8 mouse cellular contexts compared by ENCODE assay signal in the genomic region with DNA sequence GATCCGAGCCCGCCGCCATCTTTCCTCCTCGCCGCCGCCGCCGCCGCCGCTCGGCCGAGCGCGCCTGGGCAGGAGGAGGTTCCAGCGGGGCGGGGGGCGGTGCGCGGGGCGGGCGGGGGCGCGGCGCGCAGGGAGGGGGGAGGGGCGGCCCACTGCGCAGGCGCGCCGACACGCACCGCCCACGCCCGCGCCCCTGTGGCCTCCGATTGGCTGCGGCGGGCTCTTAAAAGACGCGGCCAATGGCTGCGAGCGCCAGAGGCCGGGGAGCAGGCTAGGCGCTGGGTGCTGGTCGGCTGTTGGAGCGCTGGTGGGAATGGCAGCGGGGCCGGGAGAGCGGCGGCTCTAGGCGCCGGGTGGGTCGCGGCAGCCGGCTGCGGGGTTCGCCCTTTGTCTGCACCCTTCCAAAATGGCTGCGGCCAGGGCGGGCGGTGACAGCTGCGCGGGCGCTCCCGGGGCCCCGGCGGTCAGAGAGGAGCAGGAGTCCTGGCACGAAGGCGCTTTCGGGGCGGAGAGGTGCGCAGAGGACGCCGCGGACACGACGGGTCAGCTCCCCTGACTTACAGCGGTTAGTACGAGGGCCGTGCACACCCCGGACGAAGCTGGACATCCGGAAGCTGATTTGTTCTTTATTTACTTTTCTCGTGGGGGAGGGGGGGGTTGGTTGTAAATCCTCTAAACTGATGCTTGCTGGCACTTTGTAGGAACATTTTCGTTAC. TPM values are rescaled to one million over a fixed set of nuclear protein-coding genes. Genes with fewer than 3 reads are reported as not detected.
DNase-seq lines count a peak whose midpoint lies in the region; ATAC-seq lines count a peak whose summit lies in the region.

Gene Taf4, minus strand, starts transcription at position 19 of the 716 bp plus-strand sequence.

- no peaks in the 10 kb centered on the region for H3K27me3 ChIP-seq in intestine, embryonic 16.5 days (replicated peaks; ENCODE audit: control insufficient read depth, insufficient read depth, low read length)
- no peaks in the 10 kb centered on the region for H3K27me3 ChIP-seq in midbrain, embryonic 10.5 days (ENCODE audit: low read depth, poor library complexity, severe bottlenecking)

- peak within 1 kb of the TSS; percentile 96 for H3K9ac ChIP-seq in intestine, embryonic 16.5 days (ENCODE audit: low read depth, low read length)

- no peaks in the 10 kb centered on the region for H3K9me3 ChIP-seq in intestine, embryonic 16.5 days (ENCODE audit: control insufficient read depth, low read length)
- no peaks in the 10 kb centered on the region for H3K9me3 ChIP-seq in midbrain, embryonic 10.5 days (replicated peaks)

- peak within 1 kb of the TSS; percentile 95 for H3K4me2 ChIP-seq in intestine, embryonic 16.5 days (ENCODE audit: low read depth, low read length)

- intact Hi-C loops in gastrocnemius, postnatal 36 days (cut with DNase I): loop anchor here (2.0 to 10.0 kb wide), 3 partner anchors 48 to 278 kb away; partner anchors contain the start of genes Lsm14b, Psma7, Rps21 and Ss18l1
- intact Hi-C loops in left cerebral cortex, postnatal 36 days (cut with DNase I): loop anchor here (1.0 to 10.0 kb wide), 4 partner anchors 48 to 278 kb away; partner anchors contain the start of genes Lsm14b, Psma7, Rps21 and Ss18l1

- DNase-seq in adrenal gland, adult 2 months: peak; percentile 93
- DNase-seq in embryo, embryonic 11 days: peak; percentile 92
- DNase-seq in gastrocnemius, postnatal 36 days: peak; percentile 84 to 92
- DNase-seq in left cerebral cortex, postnatal 36 days (ENCODE audit: low spot score in 2 of 2): peak; percentile 91
- DNase-seq in midbrain, embryonic 10.5 days (ENCODE audit: low spot score): peak; percentile 92
- DNase-seq in right cerebral cortex, postnatal 36 days (ENCODE audit: low spot score in 2 of 2): peak; percentile 78 to 82
- DNase-seq in yolk sac, embryonic 10.5 days (ENCODE audit: low spot score): peak; percentile 92

- under 1% methylated on average over 60 of the region's 84 CpGs for WGBS in intestine, embryonic 16.5 days
- WGBS in midbrain, embryonic 10.5 days: under 1% methylated on average over 65 of the region's 84 CpGs

- peak within 1 kb of the TSS; percentile 82 for H3K4me3 ChIP-seq in intestine, embryonic 16.5 days (ENCODE audit: low read length)
- H3K4me3 ChIP-seq in midbrain, embryonic 10.5 days: peak within 1 kb of the TSS; percentile 94

- H3K36me3 ChIP-seq in intestine, embryonic 16.5 days (ENCODE audit: control insufficient read depth, insufficient read depth, low read length): no peaks in the 10 kb centered on the region
- H3K36me3 ChIP-seq in midbrain, embryonic 10.5 days: no peaks in the 10 kb centered on the region

- peaks cover 33% of the 10 kb centered on the region for H3K4me1 ChIP-seq in intestine, embryonic 16.5 days (ENCODE audit: control insufficient read depth, insufficient read depth, low read length)
- H3K4me1 ChIP-seq in midbrain, embryonic 10.5 days: peaks cover 48% of the 10 kb centered on the region

- ATAC-seq in intestine, embryonic 16.5 days: peak; percentile 93

- H3K27ac ChIP-seq in intestine, embryonic 16.5 days (ENCODE audit: low read length): peak within 1 kb of the TSS; percentile 95
- H3K27ac ChIP-seq in midbrain, embryonic 10.5 days (replicated peaks): peak within 1 kb of the TSS; percentile 96

RNA-seq across cellular contexts. Expression of gene Taf4, which starts in this region (rescaled TPM):
- total RNA-seq in adrenal gland, adult 2 months (2021): 10 to 100 TPM; 19.3 to 22.5 TPM
- polyA plus RNA-seq in adrenal gland, adult 2 months (2012; rRNA removed): 10.3 and 11.5 TPM in 2 replicates
- 1 to 10 TPM; 6.6 to 8.3 TPM for total RNA-seq in gastrocnemius, postnatal 36 days (2021)
- polyA plus RNA-seq in intestine, embryonic 16.5 days (2015; fragmentation: Nextera tagmentation; extraction: Ambion mirVana): 1.8 and 2.5 TPM in 2 replicates
- total RNA-seq in left cerebral cortex, postnatal 36 days (2021): 10 to 100 TPM; 15.8 to 24.3 TPM
- polyA plus RNA-seq in midbrain, embryonic 10.5 days (2016; fragmentation: Nextera tagmentation; extraction: Ambion mirVana): 3.5 and 4.0 TPM in 2 replicates

Comparison
In these comparisons a context has a peak if more than half of its experiments do, and no peak if none do; other contexts are left out.
1. Peak in every context shown above with its lines: DNase-seq, ATAC-seq, H3K4me3 ChIP-seq and H3K27ac ChIP-seq.